Mouse (Mus musculus): ENCODE data around the gene Ppp4r3b.
A peak's percentile ranks its signal among the peaks of the same experiment; 100 is the strongest.

The Ppp4r3b gene

DNA sequence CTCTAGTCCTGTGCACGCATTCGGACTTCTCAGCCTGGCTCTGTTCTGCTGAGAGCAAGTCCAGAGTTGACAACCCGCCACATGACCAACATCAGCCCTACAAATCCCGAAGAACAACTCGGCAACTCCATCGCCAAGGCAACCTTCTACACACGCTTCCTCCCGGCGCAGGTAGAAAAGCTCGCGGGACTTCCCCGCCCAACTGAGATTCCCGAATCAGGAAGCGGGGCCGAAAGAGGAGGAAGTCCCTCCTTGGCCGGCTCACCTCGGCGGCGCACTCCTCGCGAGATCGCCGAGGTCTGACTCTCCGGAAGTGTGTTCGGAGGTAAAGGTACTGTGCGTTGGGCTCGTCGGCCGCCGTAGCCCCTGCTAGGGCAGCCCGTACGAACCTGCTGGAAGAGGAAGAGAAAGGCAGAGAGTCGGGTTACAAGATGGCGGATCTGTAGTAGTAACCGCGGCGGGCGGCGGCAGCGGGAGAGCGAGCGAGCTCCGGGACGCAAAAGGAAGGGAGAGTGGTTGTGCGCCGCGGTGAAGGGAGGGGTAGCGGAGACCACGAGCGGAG, at the start of gene Ppp4r3b:
TSS of gene Ppp4r3b (plus strand) at position 328 of the 562 bp plus-strand sequence.
- peak; percentile 97 to 99 for DNase-seq

- peak in 1 of 2 experiments; percentile 1 for DNase-seq
These were observed 42.8 kb upstream of the Ppp4r3b start for GRCm38 (mm10) chr11:29129862-29130384.

DNA sequence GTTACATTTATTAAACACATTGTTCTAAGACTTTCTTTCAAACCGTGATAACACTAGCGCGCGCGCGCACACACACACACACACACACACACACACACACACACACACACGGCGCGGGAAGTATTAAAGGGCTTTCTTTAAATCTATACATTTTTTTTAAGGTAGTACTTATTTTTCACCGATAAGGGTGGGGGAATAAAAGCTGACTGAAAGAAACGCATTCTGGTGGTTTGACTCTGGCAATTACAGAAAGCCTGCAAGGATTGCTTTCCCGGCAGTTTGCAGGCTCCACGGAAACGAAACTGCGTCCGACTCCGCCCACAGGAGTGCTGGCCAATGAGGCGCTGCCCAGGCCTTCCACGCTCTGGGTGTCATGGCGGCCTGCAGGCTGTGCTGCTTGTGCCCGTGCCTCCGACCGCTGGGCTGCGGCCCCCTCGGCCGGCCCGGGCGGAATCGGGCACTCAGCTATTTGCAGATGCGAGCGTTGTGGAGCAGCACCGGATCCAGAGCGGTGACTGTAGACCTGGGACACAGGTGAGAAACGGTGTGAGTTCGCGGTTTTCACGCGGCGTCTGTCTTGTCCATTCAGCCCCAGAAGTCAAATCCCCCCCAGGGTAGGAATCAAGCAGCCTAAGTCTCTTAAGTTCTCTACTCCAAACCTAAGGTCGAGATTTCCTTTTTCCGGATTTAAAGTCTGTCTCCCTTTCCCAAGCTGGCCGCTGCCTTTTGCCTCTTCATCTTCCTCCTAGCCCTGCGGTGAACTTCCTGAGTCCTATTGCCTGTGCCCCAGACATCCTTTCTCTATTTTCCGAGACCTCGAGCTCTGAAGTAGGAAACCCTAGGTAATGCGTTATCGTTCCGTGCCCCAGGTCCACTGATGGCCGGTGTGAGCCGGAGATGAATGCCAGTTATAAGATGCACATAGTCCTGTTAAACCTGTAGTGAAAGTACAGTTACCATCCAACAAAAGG, 42.0 kb upstream of the Ppp4r3b start, which contains the start of gene Pnpt1:
TSS of gene Pnpt1 (plus strand) at position 360 of the 971 bp plus-strand sequence.
- peak; percentile 94 to 96 for DNase-seq

- DNase-seq, result no peak
These were observed 32.0 kb upstream of the Ppp4r3b start for GRCm38 (mm10) chr11:29140671-29141070.

- no peak for DNase-seq
These were observed 23.8 kb upstream of the Ppp4r3b start for GRCm38 (mm10) chr11:29148901-29149300.

GRCm38 (mm10) chr11:29163569-29163968, 9.1 kb upstream of the Ppp4r3b start:
- no peak for DNase-seq

DNA sequence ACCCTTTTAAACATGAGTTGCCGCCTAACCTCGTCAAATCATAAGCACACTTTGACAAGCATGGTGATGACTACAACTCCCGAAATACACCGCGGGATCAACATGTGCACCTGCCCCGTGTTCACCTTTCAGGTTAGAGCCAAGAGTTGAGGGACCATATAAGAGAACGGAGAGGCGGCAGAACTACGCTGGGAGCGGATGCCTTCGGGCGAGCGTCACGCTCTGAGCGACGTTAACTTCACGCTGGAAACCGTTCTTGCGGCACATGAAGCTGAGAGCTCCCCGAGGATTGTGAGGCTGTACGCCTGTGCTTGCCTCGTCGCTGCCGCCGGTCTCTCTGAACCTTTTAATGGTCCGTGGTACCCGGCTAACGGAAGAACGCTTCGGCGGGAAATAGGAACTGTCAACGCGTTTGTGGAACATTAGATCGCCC, 715 bp upstream of the Ppp4r3b start:
- DNase-seq, result peak; percentile 57 to 62

GRCm38 (mm10) chr11:29173125-29173631, 488 bp downstream of the Ppp4r3b start:
- DNase-seq, result peak; percentile 67 to 82

DNA sequence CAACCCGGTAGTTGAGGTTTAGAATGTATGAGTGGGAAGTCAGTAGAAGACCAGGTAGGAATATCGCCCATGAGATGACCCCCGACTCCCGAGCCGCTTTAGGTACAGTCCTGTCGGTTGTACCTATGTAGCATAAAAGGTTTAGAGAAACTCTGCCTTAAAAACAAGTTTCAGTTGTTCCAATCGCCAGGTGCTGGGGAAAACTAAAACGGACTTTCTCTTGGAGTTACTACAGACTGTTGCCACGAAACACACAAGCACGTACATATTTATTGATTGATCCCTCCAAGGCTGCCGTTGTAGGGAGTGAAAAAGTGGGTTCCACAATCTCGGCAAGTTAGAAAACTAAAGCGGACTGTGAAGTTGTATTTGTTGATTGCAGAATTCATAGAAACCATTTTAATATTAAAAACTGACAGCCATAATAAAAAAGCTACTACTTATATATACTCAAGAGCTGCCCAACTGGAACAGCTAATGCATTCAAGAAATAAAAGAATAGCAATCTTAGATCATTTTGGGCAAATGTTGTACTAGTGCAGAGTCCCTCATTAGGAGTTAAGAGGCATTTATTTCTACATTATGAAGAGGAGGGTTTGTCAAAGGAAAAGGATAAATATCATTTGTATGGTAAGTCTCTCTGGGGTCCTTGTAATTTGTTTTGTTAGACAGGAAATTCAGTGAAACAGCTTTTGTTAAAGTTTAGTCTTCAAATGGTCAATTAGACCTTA, 1.2 kb downstream of the Ppp4r3b start:
- no peak for DNase-seq

DNA sequence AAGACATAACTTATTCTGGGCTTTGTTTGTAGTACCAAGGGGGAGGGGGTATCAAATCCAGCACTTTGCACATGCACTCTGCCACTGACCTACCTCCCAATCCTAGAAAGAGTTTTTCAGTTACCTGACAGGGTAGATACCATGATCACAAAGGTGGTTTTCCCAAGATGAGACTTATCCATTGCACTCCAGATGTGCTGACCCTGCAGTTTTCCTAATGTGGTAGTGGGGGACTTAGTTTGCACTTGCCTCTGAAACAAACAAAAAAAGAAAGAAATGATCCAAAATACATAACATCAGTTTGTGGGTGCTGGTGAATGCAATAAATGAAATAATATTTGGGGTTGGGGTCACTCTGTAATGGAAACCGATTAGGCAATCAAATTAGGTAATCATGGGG, 6.6 kb downstream of the Ppp4r3b start:
- DNase-seq, result no peak

GRCm38 (mm10) chr11:29180657-29181056, 8.0 kb downstream of the Ppp4r3b start:
- DNase-seq, result no peak

DNA sequence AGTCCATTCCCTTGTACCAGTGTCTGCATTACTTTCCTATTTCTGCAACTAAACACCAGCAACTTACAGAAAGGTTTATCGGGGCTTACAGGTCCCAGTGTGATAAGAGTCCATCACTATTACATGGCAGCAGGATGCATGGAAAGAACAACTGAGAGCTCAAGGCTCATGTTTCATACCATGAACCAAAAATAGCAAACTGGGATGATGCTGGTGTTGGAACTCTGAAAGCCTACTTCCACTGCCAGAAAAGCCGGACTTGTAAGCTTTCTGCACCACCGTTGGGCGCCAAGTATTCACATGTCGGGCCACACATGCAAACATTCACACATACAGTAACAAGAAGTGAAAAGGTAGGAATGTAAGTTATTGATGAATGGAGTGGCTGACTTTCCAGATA, 9.1 kb downstream of the Ppp4r3b start:
- no peak for DNase-seq

DNA sequence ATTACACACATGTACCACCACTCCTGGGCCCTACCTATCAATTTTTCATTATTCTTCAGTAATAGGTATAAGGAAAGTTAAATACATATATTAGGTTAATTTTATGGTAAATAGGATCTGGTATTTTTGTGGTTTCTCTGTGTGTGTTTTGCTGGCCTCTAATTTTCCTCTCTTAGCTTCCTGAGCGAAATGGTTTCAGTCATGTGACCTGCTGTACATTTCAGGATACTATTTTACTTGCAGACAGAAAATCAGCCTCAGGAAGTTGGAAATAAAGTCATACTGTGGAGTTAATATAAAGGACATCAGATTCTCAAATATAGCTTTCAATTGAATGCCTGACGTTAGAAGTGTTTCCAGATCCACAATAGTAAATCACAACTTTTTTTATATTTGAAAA, 16.3 kb downstream of the Ppp4r3b start:
- no peak for DNase-seq

DNA sequence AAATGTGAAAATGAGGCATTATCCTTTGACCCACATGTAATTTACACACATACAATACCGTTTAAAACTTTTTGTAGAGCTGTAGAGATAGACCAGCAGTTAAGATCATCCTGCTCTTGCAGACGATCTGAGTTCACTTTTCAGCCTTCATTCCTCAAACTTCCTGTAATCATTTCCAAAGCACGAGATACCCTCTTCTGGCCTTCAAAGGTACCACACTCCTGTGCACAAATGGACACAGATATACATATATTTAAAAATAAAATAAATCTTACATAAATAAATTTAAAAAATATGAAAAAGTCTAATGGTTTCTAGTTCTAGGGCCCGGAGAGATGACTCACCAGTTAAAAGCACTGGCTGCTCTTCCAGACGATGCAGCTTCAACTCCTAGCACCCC, 31.0 kb downstream of the Ppp4r3b start:
- DNase-seq, result no peak

- DNase-seq, result no peak
These were observed 37.1 kb downstream of the Ppp4r3b start for GRCm38 (mm10) chr11:29209774-29210173.

- DNase-seq, result no peak
These were observed 43.5 kb downstream of the Ppp4r3b start for GRCm38 (mm10) chr11:29216196-29216595.

DNA sequence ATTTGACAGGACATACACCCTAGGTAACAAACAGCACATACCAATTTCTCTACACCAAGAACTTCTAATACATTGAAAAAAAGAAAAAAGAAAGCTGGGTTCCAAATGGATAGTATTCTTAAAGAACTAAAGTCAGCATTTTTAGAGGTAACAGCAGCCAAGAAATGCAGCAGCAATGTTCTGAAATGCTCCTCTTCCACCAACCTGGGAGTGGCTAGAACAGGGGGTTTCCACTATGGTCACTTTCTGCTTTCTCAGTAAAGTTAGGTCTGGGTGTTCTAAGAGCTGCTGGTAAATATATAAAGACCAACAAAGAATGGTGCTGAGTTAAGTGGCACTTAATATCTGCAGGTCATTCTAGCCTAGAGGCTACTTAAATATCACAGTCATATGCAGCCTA, 46.4 kb downstream of the Ppp4r3b start:
- no peak for DNase-seq

DNA sequence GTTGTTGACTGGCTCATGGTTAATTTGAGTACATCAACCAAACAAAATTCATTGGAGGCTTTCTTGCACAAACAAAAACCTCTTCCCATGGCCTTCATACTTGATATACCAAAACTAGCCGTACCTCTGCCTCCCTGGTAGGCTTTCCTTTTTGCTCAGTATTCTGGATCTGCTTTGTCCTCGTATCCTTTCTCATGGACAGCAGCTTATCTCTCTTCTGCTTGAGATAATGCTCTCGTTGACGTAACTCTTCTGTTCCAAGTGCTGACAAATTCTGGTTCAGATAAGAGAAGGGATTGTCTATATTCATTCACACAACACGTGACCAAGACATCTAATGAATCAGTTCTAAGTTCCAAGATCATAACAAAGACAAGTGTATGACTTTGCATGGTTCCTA, 49.6 kb downstream of the Ppp4r3b start:
- no peak for DNase-seq

GRCm38 (mm10) chr11:29224754-29225153, 52.1 kb downstream of the Ppp4r3b start:
- DNase-seq, result no peak

- DNase-seq, result no peak
These were observed 56.3 kb downstream of the Ppp4r3b start for GRCm38 (mm10) chr11:29228957-29229356.

GRCm38 (mm10) chr11:29233569-29233968, 60.9 kb downstream of the Ppp4r3b start:
- no peak for DNase-seq

GRCm38 (mm10) chr11:29237364-29237763, 64.7 kb downstream of the Ppp4r3b start:
- DNase-seq, result no peak

DNA sequence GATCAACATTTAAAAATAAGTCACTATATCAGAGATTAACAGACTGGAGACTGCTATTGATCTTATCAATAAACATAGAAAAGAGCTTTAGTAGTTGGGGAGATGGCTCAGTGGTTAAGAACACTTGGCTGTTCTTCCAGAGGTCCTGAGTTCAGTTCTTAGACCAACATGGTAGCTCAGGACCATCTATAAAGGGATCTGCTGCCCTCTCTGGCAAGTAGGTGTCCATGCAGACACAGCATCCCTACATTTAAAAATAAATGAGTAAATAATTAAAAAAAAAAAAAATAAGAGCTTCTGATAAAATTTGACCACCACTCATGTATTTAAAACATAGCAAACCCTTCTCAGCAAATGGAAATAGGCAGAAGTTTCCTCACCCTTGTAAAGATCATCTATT, 65.4 kb downstream of the Ppp4r3b start:
- DNase-seq, result no peak
